Mouse (Mus musculus) cortical plate, adult 2 months (tissue): ENCODE results near the gene Prkch.

Experiments
- CTCF ChIP-seq: fragments of 200-500 bp; IDR thresholded peaks from 2 replicates; pipeline ENCODE4 v1.5.1; 2011; ENCODE audit warnings: mild to moderate bottlenecking, control low read depth, low read length; ENCODE audit not compliant: insufficient read depth; ENCODE audit errors: extremely low read depth
- POLR2A ChIP-seq: fragments of 200-500 bp; IDR thresholded peaks from 2 replicates; pipeline ENCODE4 v1.6.1; 2011; ENCODE audit warnings: mild to moderate bottlenecking, low read length, control low read depth; ENCODE audit not compliant: insufficient read depth; ENCODE audit errors: extremely low read depth

DNA sequence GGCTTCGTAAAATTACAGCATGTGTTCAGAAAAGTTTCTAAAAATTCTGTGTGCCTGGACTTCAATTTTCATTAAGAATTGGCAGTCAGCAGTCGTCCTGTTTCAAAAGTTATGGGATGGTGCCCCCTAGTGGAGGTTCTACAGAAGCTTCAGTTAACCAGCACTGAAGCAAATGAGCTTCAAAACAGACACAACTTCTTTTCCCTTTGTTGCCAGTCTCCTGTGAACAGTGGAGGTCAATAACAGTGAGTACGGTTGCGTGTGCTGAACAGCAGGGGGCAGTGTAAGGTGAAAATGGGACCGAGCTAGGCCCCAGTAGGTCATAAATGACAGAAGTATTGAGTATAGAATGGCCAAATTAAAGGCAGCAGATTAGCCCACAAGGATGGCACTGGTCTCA is 30.4 kb upstream of the Prkch start:
- peak; percentile 60; the same call in 1 of the 2 replicates for TF ChIP-seq CTCF
- no peak for TF ChIP-seq POLR2A
